Mouse (Mus musculus): ENCODE measurements at regions not wholly inside any gene's neighbourhood (a gene's known extent, or its start where the extent isn't known, plus 50 kb on each side); places are given as distances from the start of the nearest gene placed in this dataset.

DNA sequence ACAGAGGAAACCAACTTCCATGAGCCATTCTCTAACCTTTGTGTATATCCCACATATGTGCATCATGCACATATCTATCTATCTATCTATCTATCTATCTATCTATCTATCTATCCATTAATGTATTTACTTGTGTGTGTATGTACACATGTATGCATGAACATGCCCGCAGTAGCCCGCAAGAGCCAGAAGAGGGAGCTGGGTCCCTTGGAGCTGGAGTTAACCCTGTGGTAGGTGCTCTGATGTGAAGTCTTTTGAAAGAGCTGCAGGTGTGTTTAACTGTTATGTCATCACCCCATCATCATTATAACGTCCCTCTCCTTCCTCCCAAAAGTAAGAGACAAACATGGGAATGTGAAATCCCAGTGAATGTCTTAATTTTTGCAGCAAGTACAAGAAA is 86.7 kb downstream of the Gm9817 start:
- TF ChIP-seq ZNF384 (IDR thresholded peaks at IDR 0.05; ENCODE audit: low read depth, low read length), result no peak
- peak in 1 of 2 experiments; percentile 42; a peak in 2 of 4 replicates for TF ChIP-seq CTCF (conservative IDR thresholded peaks at IDR 0.05 in 1 of 2, IDR thresholded peaks at IDR 0.05 in 1 of 2; ENCODE audit: low read depth in 2 of 2, low read length in 2 of 2)
- no peak for TF ChIP-seq CHD1 (IDR thresholded peaks at IDR 0.05; ENCODE audit: low read depth, low read length)
- TF ChIP-seq ZC3H11A (IDR thresholded peaks at IDR 0.05; ENCODE audit: low read depth, low read length), result no peak
- TF ChIP-seq NRF1 (IDR thresholded peaks at IDR 0.05; ENCODE audit: low read depth, low read length), result no peak

Measured in CH12.LX (cell line).